In the genomic region with DNA sequence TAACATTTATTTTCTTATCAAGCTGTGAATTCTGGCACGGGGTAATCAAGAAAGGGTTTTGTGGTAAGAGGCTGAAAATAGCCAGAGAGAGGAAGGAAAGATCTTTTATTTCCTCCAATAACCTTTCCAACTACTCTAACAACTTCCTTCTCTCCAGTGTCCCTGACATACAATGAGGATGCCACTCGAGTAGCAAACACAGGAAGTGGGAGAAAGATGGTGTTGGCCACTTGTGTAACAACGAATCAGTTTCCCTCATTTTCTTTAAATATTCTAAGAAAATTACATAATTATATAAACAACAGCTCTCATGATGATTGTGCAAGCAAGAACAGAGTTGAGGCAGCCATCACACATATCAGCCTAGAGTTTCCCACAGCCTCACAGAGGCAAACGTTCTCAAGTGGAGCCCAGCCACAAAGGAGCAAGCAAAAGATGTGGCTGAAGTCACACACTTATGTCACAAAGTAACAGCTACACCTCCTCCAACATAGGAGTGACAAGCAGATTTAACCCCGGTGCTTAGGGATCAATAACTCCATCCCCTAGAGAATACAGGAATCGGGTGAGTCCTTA, we compare ENCODE assay signal across 23 mouse cellular contexts.
"Had no signal": no experiment of that assay in that cellular context is flagged by ENCODE, and none has a peak within 500 bp of the region (broad histone marks: within the 10 kb centered on the region; RNA-seq: fewer than 3 reads in every experiment).

No protein-coding gene starts in this region.

- H3K27me3 ChIP-seq: limb, embryonic 12.5 days; limb, embryonic 15.5 days; megakaryocyte, embryonic 14.5 days; midbrain, embryonic 13.5 days had no signal

- H3K4me1 ChIP-seq: limb, embryonic 15.5 days; megakaryocyte, embryonic 14.5 days had no signal

- H3K36me3 ChIP-seq: limb, embryonic 12.5 days; limb, embryonic 15.5 days; midbrain, embryonic 10.5 days; midbrain, embryonic 13.5 days had no signal

- H3K9me3 ChIP-seq: limb, embryonic 12.5 days; limb, embryonic 15.5 days; midbrain, embryonic 10.5 days; midbrain, embryonic 13.5 days had no signal

- H3K4me2 ChIP-seq: limb, embryonic 12.5 days; limb, embryonic 15.5 days; liver, embryonic 11.5 days; lung, embryonic 14.5 days; midbrain, embryonic 13.5 days had no signal

- DNase-seq: kidney, adult 18-20 months; kidney, adult 9 months; kidney, postnatal 14 days; kidney, postnatal 4 days; layer of hippocampus, adult 9-11 months; left cerebral cortex, postnatal 4 days; liver, postnatal 0 days; lung, embryonic 14.5 days; lung, postnatal 14 days; lung, postnatal 4 days; right cerebral cortex, adult 18-20 months; right cerebral cortex, postnatal 14 days; right cerebral cortex, postnatal 4 days; thymus, postnatal 25 days had no signal

- ATAC-seq: liver, postnatal 0 days; midbrain, embryonic 13.5 days; midbrain, embryonic 16.5 days had no signal

- H3K27ac ChIP-seq: limb, embryonic 12.5 days; limb, embryonic 15.5 days; liver, embryonic 14.5 days; midbrain, embryonic 10.5 days; midbrain, embryonic 13.5 days; stomach, postnatal 0 days had no signal

- H3K9ac ChIP-seq: limb, embryonic 12.5 days; limb, embryonic 15.5 days; liver, embryonic 14.5 days; liver, postnatal 0 days; lung, embryonic 14.5 days; midbrain, embryonic 13.5 days had no signal

- H3K4me3 ChIP-seq: limb, embryonic 12.5 days; limb, embryonic 15.5 days; megakaryocyte, embryonic 14.5 days; midbrain, embryonic 10.5 days; midbrain, embryonic 13.5 days had no signal
